Mouse (Mus musculus): ENCODE data around the gene Ctcf. TPM values are rescaled to one million over a fixed set of nuclear protein-coding genes. Genes with fewer than 3 reads are reported as not detected.
A peak's percentile ranks its signal among the peaks of the same experiment; 100 is the strongest.

Ctcf gene
- polyA plus RNA-seq, 1 experiment from 2014 or later, result 100 TPM

DNA sequence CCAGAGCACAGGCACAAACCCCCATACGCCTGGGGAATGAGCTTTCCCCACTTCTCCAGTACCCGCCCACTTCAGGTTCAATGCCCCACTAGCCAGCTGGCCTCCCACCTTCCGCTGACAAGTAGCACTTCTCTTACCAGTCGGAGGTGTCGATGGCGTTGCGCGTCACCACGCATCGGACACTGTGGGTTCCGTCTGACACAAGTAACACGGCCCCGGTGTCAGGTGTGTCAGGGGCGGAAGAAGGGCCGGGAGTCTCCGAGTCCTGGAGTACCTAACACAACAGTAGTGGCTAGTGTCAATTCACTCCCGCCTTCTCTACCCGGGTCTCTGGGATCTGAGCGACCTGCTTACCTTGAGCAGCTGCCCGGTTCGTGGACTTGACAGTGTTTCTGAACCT, 64.2 kb downstream of the Ctcf start:
- Histone ChIP-seq H3K36me3 (ENCODE audit: control insufficient read depth, insufficient read depth, low read length) (peaks cover 56% of the 10 kb centered on the region), H3K27ac (ENCODE audit: low read depth, low read length) (peak overlapping the region; percentile 89; the same call in 1 of the 2 replicates), H3K9ac (ENCODE audit: low read length) (peak overlapping the region; percentile 76), H3K9me3 (replicated peaks; ENCODE audit: control insufficient read depth, low read length) (no peaks in the 10 kb centered on the region), H3K4me1 (ENCODE audit: control insufficient read depth, insufficient read depth, low read length) (peaks cover 13% of the 10 kb centered on the region), H3K4me2 (ENCODE audit: low read length) (peak overlapping the region; percentile 97), H3K27me3 (replicated peaks; ENCODE audit: control insufficient read depth, insufficient read depth, low read length) (no peaks in the 10 kb centered on the region), H3K4me3 (ENCODE audit: low read depth, low read length) (peak overlapping the region; percentile 65)
- ATAC-seq (peak; percentile 56), DNase-seq (ENCODE audit: low spot score) (no peak)
- 0% methylated on average over 21 of the region's 21 CpGs for WGBS

DNA sequence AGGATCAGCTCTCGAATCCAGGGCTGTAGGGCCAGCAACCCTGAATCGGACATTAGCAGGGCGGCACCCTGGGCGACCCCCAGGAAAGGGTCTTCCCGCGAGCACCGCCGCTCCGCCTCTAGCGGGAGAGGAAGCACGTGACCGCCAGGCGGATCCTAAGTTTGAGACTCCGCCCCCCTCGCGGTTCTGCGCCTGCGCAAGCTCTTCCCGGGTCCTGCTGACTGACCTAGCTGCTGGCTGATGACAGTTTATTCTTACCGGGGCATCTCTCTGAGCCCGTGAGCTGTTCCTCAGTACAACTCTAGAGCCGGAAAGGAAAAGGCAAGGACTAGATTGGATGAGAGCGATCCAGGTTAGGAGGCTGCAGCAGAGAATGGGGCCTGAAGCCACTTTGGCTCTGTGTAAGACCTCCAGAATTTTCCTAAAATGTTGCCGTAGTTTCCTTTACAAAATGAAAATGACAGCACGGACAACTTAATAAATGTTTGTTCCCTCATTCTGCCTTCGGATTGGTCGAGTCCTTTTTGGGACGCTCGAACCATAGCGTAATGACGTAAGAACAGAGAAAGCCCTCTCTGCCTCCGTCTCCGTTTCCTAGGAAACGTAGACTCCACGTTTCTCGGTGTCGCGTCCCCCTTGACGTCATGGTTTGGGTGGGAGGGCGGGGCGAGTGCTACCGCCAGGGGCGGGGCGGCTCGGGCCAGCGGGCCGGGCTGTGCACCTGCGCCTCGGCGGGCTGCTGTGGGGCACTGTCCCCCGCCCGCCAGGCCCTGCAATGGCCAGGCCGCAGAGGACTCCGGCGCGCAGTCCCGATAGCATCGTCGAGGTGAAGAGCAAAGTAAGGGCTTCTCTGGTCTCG, 64.8 kb downstream of the Ctcf start, which contains the start of the genes Acd and Pard6a:
TSS of gene Acd (minus strand) at position 137 of the 859 bp plus-strand sequence.
TSS of gene Pard6a (plus strand) at position 183 of the 859 bp plus-strand sequence.
- peak within 1 kb of the TSS; percentile 65 for H3K4me3 ChIP-seq (ENCODE audit: low read depth, low read length)
- ATAC-seq (peak; percentile 83), DNase-seq (ENCODE audit: low spot score) (peak; percentile 97)
- peaks cover 50% of the 10 kb centered on the region for H3K36me3 ChIP-seq (ENCODE audit: control insufficient read depth, insufficient read depth, low read length)
- H3K27ac ChIP-seq (ENCODE audit: low read depth, low read length), result peak within 1 kb of the TSS; percentile 89
- under 1% methylated on average over 60 of the region's 60 CpGs for WGBS
- H3K4me1 ChIP-seq (ENCODE audit: control insufficient read depth, insufficient read depth, low read length), result peaks cover 13% of the 10 kb centered on the region
- H3K9me3 ChIP-seq (replicated peaks; ENCODE audit: control insufficient read depth, low read length), result no peaks in the 10 kb centered on the region
- H3K9ac ChIP-seq (ENCODE audit: low read length), result peak within 1 kb of the TSS; percentile 76
- peak within 1 kb of the TSS; percentile 97 for H3K4me2 ChIP-seq (ENCODE audit: low read length)
- H3K27me3 ChIP-seq (replicated peaks; ENCODE audit: control insufficient read depth, insufficient read depth, low read length), result no peaks in the 10 kb centered on the region

DNA sequence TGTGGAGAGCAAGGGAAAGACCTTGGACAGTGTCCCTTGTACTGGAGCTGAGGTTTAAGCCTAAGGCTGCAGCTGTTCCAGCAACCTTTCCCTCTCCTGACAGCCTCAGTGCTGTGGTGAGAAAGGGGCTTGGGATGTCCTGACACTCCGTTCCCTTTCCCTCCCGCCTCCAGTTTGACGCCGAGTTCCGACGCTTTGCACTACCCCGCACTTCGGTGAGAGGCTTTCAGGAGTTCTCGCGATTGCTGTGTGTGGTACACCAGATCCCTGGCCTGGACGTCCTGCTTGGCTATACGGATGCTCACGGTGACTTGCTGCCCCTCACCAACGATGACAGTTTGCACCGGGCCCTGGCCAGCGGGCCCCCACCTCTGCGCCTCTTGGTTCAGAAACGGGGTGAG, 65.6 kb downstream of the Ctcf start:
- WGBS, result 30% methylated on average over 18 of the region's 18 CpGs

DNA sequence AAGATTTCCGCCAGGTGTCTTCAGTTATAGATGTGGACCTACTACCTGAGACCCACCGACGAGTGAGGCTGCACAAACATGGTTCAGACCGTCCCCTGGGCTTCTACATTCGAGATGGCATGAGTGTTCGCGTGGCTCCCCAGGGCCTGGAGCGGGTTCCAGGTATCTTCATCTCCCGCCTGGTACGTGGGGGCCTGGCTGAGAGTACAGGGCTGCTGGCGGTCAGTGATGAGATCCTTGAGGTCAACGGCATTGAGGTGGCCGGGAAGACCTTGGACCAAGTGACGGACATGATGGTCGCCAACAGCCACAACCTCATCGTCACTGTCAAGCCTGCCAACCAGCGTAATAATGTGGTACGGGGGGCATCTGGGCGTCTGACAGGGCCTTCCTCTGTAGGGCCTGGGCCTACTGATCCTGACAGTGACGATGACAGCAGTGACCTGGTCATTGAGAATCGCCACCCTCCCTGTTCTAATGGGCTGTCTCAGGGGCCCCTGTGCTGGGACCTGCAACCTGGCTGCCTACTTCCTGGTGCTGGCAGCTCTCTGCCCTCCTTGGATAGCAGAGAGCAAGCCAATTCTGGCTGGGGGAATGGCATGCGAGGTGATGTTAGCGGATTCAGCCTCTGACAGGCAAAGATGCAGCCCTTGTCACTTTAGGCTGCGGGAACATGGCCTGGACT, 66.5 kb downstream of the Ctcf start:
- ATAC-seq (no peak), DNase-seq (ENCODE audit: low spot score) (no peak)
- Histone ChIP-seq H3K9ac (ENCODE audit: low read length) (no peak overlapping the region), H3K4me3 (ENCODE audit: low read depth, low read length) (no peak overlapping the region), H3K27ac (ENCODE audit: low read depth, low read length) (no peak overlapping the region), H3K9me3 (replicated peaks; ENCODE audit: control insufficient read depth, low read length) (no peaks in the 10 kb centered on the region), H3K36me3 (ENCODE audit: control insufficient read depth, insufficient read depth, low read length) (peaks cover 33% of the 10 kb centered on the region), H3K4me2 (ENCODE audit: low read length) (no peak overlapping the region), H3K27me3 (replicated peaks; ENCODE audit: control insufficient read depth, insufficient read depth, low read length) (no peaks in the 10 kb centered on the region), H3K4me1 (ENCODE audit: control insufficient read depth, insufficient read depth, low read length) (peaks cover 21% of the 10 kb centered on the region)
- 93% methylated on average over 24 of the region's 24 CpGs for WGBS

More for the DNA sequence above, 65.6 kb downstream of the Ctcf start:
- ATAC-seq (peak; percentile 6; the same call in 1 of the 2 replicates), DNase-seq (ENCODE audit: low spot score) (no peak)
- Histone ChIP-seq H3K4me3 (ENCODE audit: low read depth, low read length) (peak overlapping the region; percentile 65), H3K9me3 (replicated peaks; ENCODE audit: control insufficient read depth, low read length) (no peaks in the 10 kb centered on the region), H3K36me3 (ENCODE audit: control insufficient read depth, insufficient read depth, low read length) (peaks cover 42% of the 10 kb centered on the region), H3K27ac (ENCODE audit: low read depth, low read length) (peak overlapping the region; percentile 89), H3K4me2 (ENCODE audit: low read length) (peak overlapping the region; percentile 97), H3K27me3 (replicated peaks; ENCODE audit: control insufficient read depth, insufficient read depth, low read length) (no peaks in the 10 kb centered on the region), H3K4me1 (ENCODE audit: control insufficient read depth, insufficient read depth, low read length) (peaks cover 15% of the 10 kb centered on the region), H3K9ac (ENCODE audit: low read length) (peak overlapping the region; percentile 76)

DNA sequence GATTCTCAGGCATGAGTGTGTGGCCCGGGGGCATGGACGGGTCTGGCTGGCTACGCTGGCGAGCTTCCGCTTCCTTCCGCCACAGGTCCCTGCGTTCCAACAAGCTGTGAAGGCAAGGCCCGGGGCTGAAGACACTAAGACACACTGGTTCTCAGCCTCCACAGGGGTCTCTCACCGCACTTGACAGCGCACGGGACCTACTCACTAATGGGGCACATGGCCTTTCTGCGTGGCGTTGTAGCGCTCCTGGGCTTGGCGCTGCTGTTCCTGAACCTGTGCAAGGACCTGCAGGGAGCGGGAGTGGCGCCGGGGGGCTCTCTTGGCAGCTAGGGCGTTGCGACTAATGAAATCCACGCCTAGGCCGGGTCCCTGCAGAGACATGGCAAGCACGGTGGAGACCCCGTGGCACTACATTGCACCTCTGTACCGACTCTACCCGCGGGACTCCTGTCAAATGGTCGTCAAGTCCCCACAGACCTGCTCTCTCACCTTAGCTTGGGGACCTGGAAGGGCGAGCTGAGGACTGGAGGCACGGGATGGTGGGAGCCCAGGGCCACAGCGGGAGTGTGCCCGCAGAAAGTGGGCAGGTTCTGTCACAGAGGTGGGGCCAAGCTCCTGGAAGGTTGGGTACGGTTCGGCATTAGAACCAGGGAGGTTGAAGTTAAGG, 67.9 kb downstream of the Ctcf start:
- Histone ChIP-seq H3K27me3 (replicated peaks; ENCODE audit: control insufficient read depth, insufficient read depth, low read length) (no peaks in the 10 kb centered on the region), H3K4me1 (ENCODE audit: control insufficient read depth, insufficient read depth, low read length) (peaks cover 21% of the 10 kb centered on the region), H3K27ac (ENCODE audit: low read depth, low read length) (no peak overlapping the region), H3K9me3 (replicated peaks; ENCODE audit: control insufficient read depth, low read length) (no peaks in the 10 kb centered on the region), H3K36me3 (ENCODE audit: control insufficient read depth, insufficient read depth, low read length) (peaks cover 22% of the 10 kb centered on the region), H3K9ac (ENCODE audit: low read length) (no peak overlapping the region), H3K4me2 (ENCODE audit: low read length) (no peak overlapping the region), H3K4me3 (ENCODE audit: low read depth, low read length) (no peak overlapping the region)
- ATAC-seq (no peak), DNase-seq (ENCODE audit: low spot score) (no peak)
- 94% methylated on average over 34 of the region's 34 CpGs for WGBS

DNA sequence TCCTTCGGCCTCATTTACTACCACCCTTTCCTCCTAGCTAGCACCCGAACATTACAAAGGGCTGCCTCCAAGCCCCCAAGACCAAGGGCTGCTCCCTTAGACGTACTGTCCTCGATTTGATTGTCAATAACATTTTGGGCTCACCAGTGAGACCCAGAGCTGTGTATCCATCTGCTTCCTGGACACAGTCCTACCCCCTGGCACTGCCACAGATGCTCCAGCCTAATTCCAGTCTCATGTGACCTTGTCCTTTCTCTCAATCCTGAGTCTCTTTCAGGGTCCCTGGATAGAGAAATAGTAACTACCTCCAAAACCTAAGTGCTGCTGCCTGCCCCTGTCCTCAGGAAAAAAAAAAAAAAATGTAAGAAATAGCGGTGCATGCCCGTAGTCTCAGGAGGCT, 68.6 kb downstream of the Ctcf start:
- Histone ChIP-seq H3K27ac (ENCODE audit: low read depth, low read length) (no peak overlapping the region), H3K4me2 (ENCODE audit: low read length) (no peak overlapping the region), H3K9me3 (replicated peaks; ENCODE audit: control insufficient read depth, low read length) (no peaks in the 10 kb centered on the region), H3K27me3 (replicated peaks; ENCODE audit: control insufficient read depth, insufficient read depth, low read length) (no peaks in the 10 kb centered on the region), H3K9ac (ENCODE audit: low read length) (no peak overlapping the region), H3K4me1 (ENCODE audit: control insufficient read depth, insufficient read depth, low read length) (peaks cover 17% of the 10 kb centered on the region), H3K4me3 (ENCODE audit: low read depth, low read length) (no peak overlapping the region), H3K36me3 (ENCODE audit: control insufficient read depth, insufficient read depth, low read length) (peaks cover 19% of the 10 kb centered on the region)
- no peak for DNase-seq (ENCODE audit: low spot score)
- WGBS, result 91% methylated on average over 6 of the region's 6 CpGs
- no peak for ATAC-seq

DNA sequence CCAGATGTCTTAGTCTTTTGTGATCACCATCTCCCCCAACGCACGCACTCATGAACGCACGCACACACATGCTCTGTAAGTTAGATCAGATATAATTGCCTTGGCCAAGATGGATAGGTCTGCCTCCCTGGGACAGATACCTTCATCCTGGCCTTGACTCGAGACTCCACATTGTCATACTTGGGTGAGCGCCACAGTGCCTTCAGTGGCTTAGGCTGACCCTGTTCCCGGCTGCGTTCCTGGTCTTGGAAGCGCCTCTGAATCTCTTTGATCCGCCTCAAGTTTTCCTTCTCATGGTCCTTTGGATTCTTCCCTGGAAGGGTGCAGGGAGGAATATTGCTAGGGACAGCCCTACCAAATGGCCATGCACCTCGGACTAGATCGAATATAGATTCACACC, 70.1 kb downstream of the Ctcf start:
- Histone ChIP-seq H3K4me3 (ENCODE audit: low read depth, low read length) (peak overlapping the region; percentile 59; the same call in 1 of the 2 replicates), H3K27ac (ENCODE audit: low read depth, low read length) (no peak overlapping the region), H3K9ac (ENCODE audit: low read length) (peak overlapping the region; percentile 73; the same call in 1 of the 2 replicates), H3K36me3 (ENCODE audit: control insufficient read depth, insufficient read depth, low read length) (peaks cover 19% of the 10 kb centered on the region), H3K9me3 (replicated peaks; ENCODE audit: control insufficient read depth, low read length) (no peaks in the 10 kb centered on the region), H3K27me3 (replicated peaks; ENCODE audit: control insufficient read depth, insufficient read depth, low read length) (no peaks in the 10 kb centered on the region), H3K4me2 (ENCODE audit: low read length) (peak overlapping the region; percentile 89), H3K4me1 (ENCODE audit: control insufficient read depth, insufficient read depth, low read length) (peaks cover 13% of the 10 kb centered on the region)
- 75% methylated on average over 12 of the region's 12 CpGs for WGBS
- DNase-seq (ENCODE audit: low spot score) (no peak), ATAC-seq (no peak)

DNA sequence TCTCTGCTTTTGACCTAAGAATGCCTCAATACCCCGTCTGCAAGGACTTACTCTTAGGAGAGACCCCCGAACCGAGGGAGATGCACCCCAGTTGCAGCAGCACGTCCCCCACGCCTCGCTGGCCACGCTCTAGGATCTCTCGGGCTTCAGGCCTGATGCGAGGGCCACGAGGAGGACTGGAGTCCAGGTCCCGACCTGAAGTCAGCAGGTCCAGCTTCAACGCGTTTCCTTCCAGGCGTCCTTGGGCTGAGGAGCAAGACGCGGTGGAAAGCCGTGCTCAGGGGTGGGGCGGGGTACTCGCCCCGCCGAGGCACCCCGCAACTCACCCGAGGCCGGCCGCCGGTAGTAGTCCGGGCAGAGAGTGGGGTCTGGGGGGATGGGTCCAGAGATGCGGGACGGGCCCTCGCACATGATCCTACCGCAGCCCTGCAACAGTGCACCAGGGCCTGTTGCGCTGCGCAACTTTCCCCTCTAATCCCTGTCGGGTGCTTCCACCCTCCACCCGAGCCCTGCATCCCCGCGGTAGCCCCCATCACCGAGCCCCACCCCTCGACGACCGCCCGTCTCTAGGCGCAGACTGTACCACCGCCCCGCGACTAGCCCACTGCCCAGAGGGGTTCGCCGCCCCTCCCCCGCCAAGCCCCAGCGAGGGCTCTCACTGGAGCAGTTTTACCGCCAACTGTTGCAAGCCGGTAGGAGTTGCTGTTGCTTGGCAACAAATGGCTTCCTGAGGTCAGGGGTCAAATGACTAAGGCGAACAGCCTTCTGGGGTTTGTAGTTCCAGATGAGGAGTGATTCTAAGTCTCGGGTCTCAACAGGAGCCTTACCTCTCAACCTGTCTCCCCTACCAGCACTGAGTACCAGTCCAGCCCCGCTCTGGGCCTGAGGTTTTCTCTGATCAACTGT, 71.4 kb downstream of the Ctcf start, which contains the start of the genes 4933405L10Rik and Enkd1:
TSS of gene 4933405L10Rik (plus strand) at position 158 of the 906 bp plus-strand sequence.
TSS of gene Enkd1 (minus strand) at position 713 of the 906 bp plus-strand sequence.
- peak; percentile 98 for DNase-seq (ENCODE audit: low spot score)
- no peaks in the 10 kb centered on the region for H3K27me3 ChIP-seq (replicated peaks; ENCODE audit: control insufficient read depth, insufficient read depth, low read length)
- WGBS, result under 1% methylated on average over 50 of the region's 55 CpGs
- peak; percentile 87 for ATAC-seq
- H3K4me2 ChIP-seq (ENCODE audit: low read length), result peak within 1 kb of the TSS; percentile 89
- H3K9me3 ChIP-seq (replicated peaks; ENCODE audit: control insufficient read depth, low read length), result no peaks in the 10 kb centered on the region
- H3K4me3 ChIP-seq (ENCODE audit: low read depth, low read length), result peak within 1 kb of the TSS; percentile 59
- H3K36me3 ChIP-seq (ENCODE audit: control insufficient read depth, insufficient read depth, low read length), result peaks cover 15% of the 10 kb centered on the region
- no peak within 1 kb of the TSS for H3K27ac ChIP-seq (ENCODE audit: low read depth, low read length)
- peak within 1 kb of the TSS; percentile 73 for H3K9ac ChIP-seq (ENCODE audit: low read length)
- H3K4me1 ChIP-seq (ENCODE audit: control insufficient read depth, insufficient read depth, low read length), result peaks cover 8% of the 10 kb centered on the region

All from forebrain, embryonic 14.5 days (tissue).